Mouse (Mus musculus) erythroblast, embryonic 14.5 days (primary cell): ENCODE measurements around the gene Tusc2. TPM values are rescaled to one million over a fixed set of nuclear protein-coding genes. Genes with fewer than 3 reads are reported as not detected.

Experiments used
- H3K27me3 ChIP-seq: 2 replicates; pipeline ENCODE4 v1.6.1; 2012; ENCODE audit warnings: inconsistent platforms; ENCODE audit not compliant: control insufficient read depth
- H3K36me3 ChIP-seq: 2 replicates; pipeline ENCODE4 v1.6.1; 2012; ENCODE audit warnings: mild to moderate bottlenecking, inconsistent platforms; ENCODE audit not compliant: control insufficient read depth
- H3K4me1 ChIP-seq: 2 replicates; pipeline ENCODE4 v1.6.1; 2012; ENCODE audit warnings: inconsistent platforms; ENCODE audit not compliant: control insufficient read depth
- H3K4me3 ChIP-seq: replicated peaks from 2 replicates; pipeline ENCODE3; 2012; ENCODE audit warnings: moderate library complexity, mild to moderate bottlenecking, inconsistent platforms
- H3K9me3 ChIP-seq: 2 replicates; pipeline ENCODE4 v1.6.1; 2012; ENCODE audit warnings: low read length, inconsistent platforms, mixed read lengths; ENCODE audit not compliant: control insufficient read depth
- GATA1 ChIP-seq: IDR thresholded peaks from 2 replicates; pipeline ENCODE4 v1.6.1; 2012; ENCODE audit warnings: low read length, inconsistent platforms, mixed read lengths
- TAL1 ChIP-seq: IDR thresholded peaks from 3 replicates; pipeline ENCODE4 v1.6.1; 2012; ENCODE audit warnings: low read length, inconsistent platforms, mixed read lengths
- polyA plus RNA-seq: library from polyadenylated mRNA; stranded (reverse); fragments of >175 nt; gene quantifications from 2 replicates; pipeline ENCODE4 v1.2.3, GENCODE M21; 2012

Tusc2 gene
- polyA plus RNA-seq, 1 experiment, result 3.7 TPM

GRCm38 (mm10) chr9:107550491-107551116, 12.5 kb upstream of the Tusc2 start:
- Histone ChIP-seq H3K9me3 (no peaks in the 10 kb centered on the region), H3K36me3 (no peaks in the 10 kb centered on the region), H3K4me1 (peaks cover 77% of the 10 kb centered on the region), H3K27me3 (peaks cover 40% of the 10 kb centered on the region), H3K4me3 (peak overlapping the region; percentile 63)
- no peak for TF ChIP-seq TAL1
- TF ChIP-seq GATA1, result no peak

- Histone ChIP-seq H3K4me1 (peaks cover 77% of the 10 kb centered on the region), H3K4me3 (peak within 1 kb of the TSS; percentile 63), H3K27me3 (peaks cover 40% of the 10 kb centered on the region), H3K36me3 (peaks cover under 1% of the 10 kb centered on the region), H3K9me3 (no peaks in the 10 kb centered on the region)
- TF ChIP-seq TAL1 (no peak), GATA1 (no peak)
These were observed 11.8 kb upstream of the Tusc2 start, which contains the start of gene Rassf1 for GRCm38 (mm10) chr9:107551117-107551889. Rassf1 (plus strand) TSS chr9:107551555.

GRCm38 (mm10) chr9:107551890-107552355, 11.1 kb upstream of the Tusc2 start:
- Histone ChIP-seq H3K36me3 (peaks cover 6% of the 10 kb centered on the region), H3K4me1 (peaks cover 77% of the 10 kb centered on the region)

GRCm38 (mm10) chr9:107552690-107553393, 10.2 kb upstream of the Tusc2 start:
- peaks cover 40% of the 10 kb centered on the region for H3K27me3 ChIP-seq
- H3K4me1 ChIP-seq, result peaks cover 77% of the 10 kb centered on the region
- peaks cover 15% of the 10 kb centered on the region for H3K36me3 ChIP-seq
- TF ChIP-seq TAL1 (no peak), GATA1 (no peak)
- no peak overlapping the region for H3K4me3 ChIP-seq
- H3K9me3 ChIP-seq, result no peaks in the 10 kb centered on the region

More at GRCm38 (mm10) chr9:107551890-107552355, 11.1 kb upstream of the Tusc2 start:
- Histone ChIP-seq H3K9me3 (no peaks in the 10 kb centered on the region), H3K27me3 (peaks cover 40% of the 10 kb centered on the region), H3K4me3 (peak overlapping the region; percentile 63)
- TF ChIP-seq TAL1 (no peak), GATA1 (no peak)

- Histone ChIP-seq H3K4me1 (peaks cover 74% of the 10 kb centered on the region), H3K36me3 (peaks cover 24% of the 10 kb centered on the region), H3K27me3 (peaks cover 38% of the 10 kb centered on the region), H3K9me3 (no peaks in the 10 kb centered on the region), H3K4me3 (peak overlapping the region; percentile 99)
- TF ChIP-seq TAL1 (no peak), GATA1 (no peak)
These were observed 9.3 kb upstream of the Tusc2 start for GRCm38 (mm10) chr9:107553541-107554318.

- H3K9me3 ChIP-seq, result no peaks in the 10 kb centered on the region
- H3K4me3 ChIP-seq, result peak overlapping the region; percentile 99
- TF ChIP-seq GATA1 (no peak), TAL1 (no peak)
- peaks cover 74% of the 10 kb centered on the region for H3K4me1 ChIP-seq
- peaks cover 30% of the 10 kb centered on the region for H3K36me3 ChIP-seq
- H3K27me3 ChIP-seq, result peaks cover 32% of the 10 kb centered on the region
These were observed 8.7 kb upstream of the Tusc2 start for GRCm38 (mm10) chr9:107554319-107554825.

GRCm38 (mm10) chr9:107555031-107555457, 8.0 kb upstream of the Tusc2 start:
- peaks cover 74% of the 10 kb centered on the region for H3K4me1 ChIP-seq
- H3K9me3 ChIP-seq, result no peaks in the 10 kb centered on the region
- TF ChIP-seq TAL1 (no peak), GATA1 (no peak)
- H3K4me3 ChIP-seq, result peak overlapping the region; percentile 99
- H3K27me3 ChIP-seq, result peaks cover 27% of the 10 kb centered on the region
- peaks cover 37% of the 10 kb centered on the region for H3K36me3 ChIP-seq

- Histone ChIP-seq H3K36me3 (peaks cover 44% of the 10 kb centered on the region), H3K27me3 (peaks cover 21% of the 10 kb centered on the region), H3K4me3 (peak overlapping the region; percentile 99), H3K9me3 (no peaks in the 10 kb centered on the region), H3K4me1 (peaks cover 70% of the 10 kb centered on the region)
- no peak for TF ChIP-seq GATA1
- no peak for TF ChIP-seq TAL1
These were observed 7.4 kb upstream of the Tusc2 start for GRCm38 (mm10) chr9:107555701-107556100.
